Mouse (Mus musculus) adrenal gland, postnatal 0 days (tissue): ENCODE measurements around the gene Ipo9. TPM values are rescaled to one million over a fixed set of nuclear protein-coding genes. Genes with fewer than 3 reads are reported as not detected.

Experiments
- microRNA-seq: library from miRNA; unstranded; fragments of <30 nt; microRNA quantifications from one replicate; pipeline ENCODE4, GENCODE M21; 2016; ENCODE audit warnings: borderline replicate concordance; ENCODE audit not compliant: insufficient number of aligned reads
- polyA plus RNA-seq: library from polyadenylated mRNA; unstranded; fragments of >200 nt; fragmentation: Nextera tagmentation; extraction: Ambion mirVana; gene quantifications from 2 replicates; pipeline ENCODE4 v1.2.1, GENCODE M21; 2015

Gene Ipo9
- 33.5 and 41.3 TPM in 2 replicates for polyA plus RNA-seq

DNA sequence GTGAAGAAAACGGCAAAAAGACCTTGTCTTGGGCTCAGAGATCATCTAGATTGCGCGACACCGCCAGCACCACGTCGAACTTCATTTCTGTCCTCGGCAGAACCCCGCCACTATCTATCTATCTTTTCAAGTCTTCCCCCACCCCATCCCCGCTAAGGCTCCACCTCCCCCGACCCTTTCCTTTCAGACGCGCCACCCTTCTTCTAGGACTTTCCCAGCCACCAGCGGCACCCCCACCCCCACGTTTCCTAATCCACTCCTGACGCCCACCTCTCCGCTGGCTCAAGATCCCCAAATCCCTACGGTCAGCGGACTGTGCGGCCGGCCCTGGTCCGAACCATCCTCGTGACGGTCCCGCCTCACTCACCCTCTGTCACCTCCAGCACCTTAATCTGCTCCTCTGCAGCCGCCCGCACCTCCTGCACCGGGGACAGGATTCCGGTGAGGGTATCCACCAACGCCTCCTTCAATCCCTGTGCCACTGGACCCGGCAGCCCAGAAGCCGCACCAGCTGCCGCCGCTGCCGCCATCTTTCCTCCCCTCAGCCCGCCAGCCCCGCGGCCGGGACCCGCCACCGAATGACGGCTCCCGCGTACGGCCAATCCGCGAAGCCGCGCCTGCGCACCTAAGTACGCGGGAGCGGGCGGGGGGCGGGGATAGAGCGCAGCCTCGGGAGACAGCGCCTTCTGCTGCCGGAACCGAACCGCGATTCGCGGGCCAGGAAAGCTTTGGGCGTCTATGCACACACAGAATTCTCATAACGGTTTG lies at the start of gene Ipo9:
Gene Ipo9, minus strand, starts transcription at position 599 of the 768 bp plus-strand sequence.

DNA sequence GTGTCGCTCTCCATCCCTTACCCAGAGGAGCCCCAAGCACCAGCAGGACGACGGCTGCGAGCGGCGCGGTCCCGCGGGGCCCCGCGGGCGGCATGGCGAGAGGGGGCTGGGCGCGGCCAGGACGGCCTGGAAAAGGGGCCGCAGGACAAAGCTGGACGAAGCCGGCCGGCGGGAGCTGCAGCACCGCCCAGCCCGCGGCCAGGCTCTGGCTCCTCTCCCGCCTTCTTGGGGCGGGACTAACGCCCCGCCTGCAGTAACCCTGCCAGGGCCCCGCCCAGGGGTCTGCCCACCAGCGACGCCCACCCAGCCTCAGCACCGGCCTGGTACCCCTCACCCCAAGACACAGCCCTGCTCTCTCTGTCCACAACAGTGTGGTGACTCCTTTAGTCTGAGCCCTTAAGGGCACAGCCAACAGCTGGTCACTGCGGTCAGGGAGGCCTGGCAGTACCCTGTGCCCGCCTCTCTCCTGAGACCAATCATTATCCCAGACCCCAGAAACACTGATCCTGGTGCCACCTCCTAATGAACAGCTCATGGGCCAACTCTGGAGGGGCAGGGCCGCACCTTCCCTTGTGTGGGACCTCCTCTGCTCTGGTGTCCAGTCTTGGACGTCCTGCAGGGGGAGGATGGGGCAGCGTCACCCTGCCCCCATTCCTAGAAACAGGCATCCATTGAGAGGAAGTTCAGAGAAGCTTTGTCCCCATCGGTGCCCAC lies 55.3 kb downstream of the Ipo9 start, which contains the start of gene Shisa4:
Gene Shisa4, minus strand, starts transcription at position 370 of the 714 bp plus-strand sequence.

Small RNA genes lying within 50 kb of the gene (microRNA-seq; reads per million reads assigned to microRNA genes)
- gene Mir1231, result not detected

Other genes with a start within 250 kb of the Ipo9 start
- 0.55 and 1.1 TPM in 2 replicates for gene Elf3, start 171.9 kb downstream of the Ipo9 start, polyA plus RNA-seq
- 31.2 and 47.1 TPM in 2 replicates for gene Rnpep, start 146.4 kb downstream of the Ipo9 start, polyA plus RNA-seq
- 243 and 312 TPM in 2 replicates for gene Timm17a, start 116.7 kb downstream of the Ipo9 start, polyA plus RNA-seq
- gene Lmod1, start 105.7 kb downstream of the Ipo9 start, polyA plus RNA-seq, result 0.32 and 0.50 TPM in 2 replicates
- gene Shisa4, start 55.3 kb downstream of the Ipo9 start, polyA plus RNA-seq, result 38.7 and 44.2 TPM in 2 replicates
- 10.4 and 11.8 TPM in 2 replicates for gene Nav1, start 176.8 kb upstream of the Ipo9 start, polyA plus RNA-seq